Mouse (Mus musculus) heart, adult 8-10 months (tissue): ENCODE measurements around the gene Rusc2. TPM values are rescaled to one million over a fixed set of nuclear protein-coding genes. Genes with fewer than 3 reads are reported as not detected.

Experiments
- DNase-seq: peaks from one replicate; pipeline ENCODE4 v3.0.0; 2022; ENCODE audit warnings: low spot score
- total RNA-seq, 4 experiments: library from RNA; stranded (reverse); gene quantifications; 2 replicates each; pipeline ENCODE4 v1.2.4; 2022

Gene Rusc2
- 10 to 100 TPM; 47.4 to 58.6 (median 48.9) TPM for total RNA-seq

GRCm38 (mm10) chr4:43381408-43382154, at the start of gene Rusc2:
Gene Rusc2 (plus strand): TSS chr4:43381979.
- DNase-seq = peak; percentile 87

DNA sequence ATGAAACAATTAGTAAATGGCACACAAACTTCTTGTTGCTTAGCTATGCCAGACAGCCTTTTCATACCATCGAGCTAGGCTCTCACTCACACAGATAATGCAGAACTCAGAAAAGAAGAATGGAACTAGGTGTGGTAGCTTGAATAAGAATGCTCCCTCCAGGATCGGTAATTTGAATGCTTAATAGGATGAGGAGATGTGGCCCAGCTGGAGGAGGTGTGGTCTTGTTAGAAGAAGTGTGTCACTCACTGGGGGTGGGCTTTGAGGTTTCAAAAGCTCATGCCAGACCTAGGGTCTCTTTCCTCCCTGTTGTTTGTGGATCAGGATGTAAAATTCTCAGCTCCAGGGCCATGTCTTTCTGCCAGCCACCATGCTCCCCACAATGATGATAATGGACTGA, 47.0 kb upstream of the Rusc2 start:
- DNase-seq = no peak

DNA sequence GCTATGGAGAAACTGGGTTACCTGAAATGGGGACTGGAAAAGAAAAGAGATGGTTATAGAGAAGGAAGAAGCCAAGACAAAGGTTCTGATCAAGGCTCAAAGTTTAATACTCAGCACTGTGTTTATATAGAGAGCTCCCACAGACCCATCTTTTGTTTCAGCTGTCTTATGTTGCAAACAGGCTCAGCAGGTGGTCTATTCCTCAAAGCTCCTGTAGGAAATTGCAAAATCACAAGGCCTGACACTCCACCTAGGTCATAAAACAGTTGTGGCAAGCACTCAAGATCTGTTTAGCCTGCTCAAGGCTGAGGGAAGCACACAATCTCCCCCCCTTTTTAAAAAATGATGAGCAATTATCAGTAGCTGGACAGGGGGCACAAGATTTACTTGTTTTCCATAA, 45.6 kb upstream of the Rusc2 start:
- no peak for DNase-seq

GRCm38 (mm10) chr4:43340096-43340804, 41.5 kb upstream of the Rusc2 start:
- DNase-seq = peak; percentile 77

DNA sequence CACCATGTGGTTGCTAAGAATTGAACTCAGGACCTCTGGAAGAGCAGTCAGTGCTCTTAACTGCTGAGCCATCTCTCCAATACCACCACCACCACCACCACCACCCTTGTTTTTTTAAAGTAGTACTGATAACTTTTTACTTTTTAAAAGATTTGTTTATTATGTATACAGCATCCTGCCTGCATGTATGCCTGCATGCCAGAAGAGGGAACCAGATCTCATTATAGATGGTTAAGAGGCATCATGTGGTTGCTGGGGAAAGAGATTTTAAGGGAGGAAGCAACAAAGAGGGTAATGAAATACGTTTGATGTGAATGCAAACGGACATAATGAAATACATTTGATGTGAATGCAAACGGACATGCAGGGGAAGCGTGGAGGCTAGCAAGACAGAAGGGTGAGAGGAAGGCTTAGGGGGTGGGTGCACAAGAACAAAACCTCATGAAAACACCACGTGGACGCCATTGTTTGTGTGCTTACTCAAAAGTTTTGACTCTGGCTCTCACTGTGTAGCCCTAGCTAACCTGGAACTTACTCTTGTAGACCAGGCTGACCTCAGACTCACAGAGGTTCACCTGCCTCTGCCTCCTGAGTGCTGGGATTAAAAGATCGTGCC, 40.4 kb upstream of the Rusc2 start:
- DNase-seq = no peak

- DNase-seq = no peak
These were observed 39.3 kb upstream of the Rusc2 start for GRCm38 (mm10) chr4:43342443-43342842.

DNA sequence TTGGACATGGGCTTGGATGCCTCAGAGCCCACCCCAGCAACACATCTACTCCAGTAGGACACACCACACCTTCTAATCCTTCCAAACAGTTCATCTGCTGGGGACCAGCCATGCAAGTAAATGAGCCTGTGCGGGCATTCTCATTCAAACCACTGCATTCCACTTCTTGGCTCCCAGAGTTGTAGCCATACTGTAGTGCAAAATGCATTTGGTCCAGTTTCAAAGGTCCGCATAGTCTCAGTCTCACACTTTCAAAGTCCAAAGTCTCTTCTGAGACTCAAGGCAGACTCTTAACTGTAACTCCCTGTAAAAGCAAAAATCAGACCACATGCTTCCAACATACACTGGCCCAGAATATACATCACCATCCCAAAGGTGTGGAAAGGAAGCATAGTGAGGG, 36.8 kb upstream of the Rusc2 start:
- DNase-seq = no peak

DNA sequence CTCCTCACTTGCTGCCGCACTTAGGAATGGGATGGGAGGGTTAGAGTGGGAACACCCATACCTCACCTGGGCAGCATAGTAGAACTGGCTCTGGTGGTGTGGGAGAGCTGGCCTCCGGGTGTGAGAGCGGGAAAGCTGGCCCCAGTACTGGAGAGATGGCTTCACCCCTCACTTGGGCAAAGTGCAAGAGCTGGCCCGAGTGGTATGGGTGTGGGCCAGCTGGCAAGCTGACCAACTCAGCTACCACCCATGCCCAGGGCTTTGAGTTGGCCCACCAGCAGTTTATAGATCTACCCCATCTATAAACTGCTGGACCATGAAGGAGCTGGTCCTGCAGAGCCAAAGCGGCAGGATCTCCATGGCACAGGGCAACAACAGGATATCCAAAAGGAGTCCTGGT, 32.6 kb upstream of the Rusc2 start:
- DNase-seq = no peak

- no peak for DNase-seq
These were observed 31.7 kb upstream of the Rusc2 start for GRCm38 (mm10) chr4:43350038-43350560.

DNA sequence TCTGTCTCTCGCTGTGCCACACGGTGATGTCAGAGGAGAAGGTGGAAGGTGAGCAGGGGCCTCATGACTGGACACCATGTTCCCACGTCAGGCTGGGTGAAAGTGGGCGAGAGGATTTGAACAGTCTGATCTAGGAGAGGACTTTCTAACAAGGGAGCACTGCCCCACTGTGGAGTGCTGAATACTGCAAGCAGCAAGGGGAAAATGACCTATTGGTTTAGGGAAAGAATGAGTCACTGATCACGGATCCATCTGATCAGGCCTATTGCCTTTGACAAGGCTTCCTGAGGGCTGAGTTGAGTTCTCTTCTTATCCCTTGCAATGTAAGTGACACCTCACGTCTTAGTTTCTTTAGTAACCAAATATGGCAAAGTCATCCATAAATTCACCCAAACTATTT, 28.1 kb upstream of the Rusc2 start:
- DNase-seq = no peak

DNA sequence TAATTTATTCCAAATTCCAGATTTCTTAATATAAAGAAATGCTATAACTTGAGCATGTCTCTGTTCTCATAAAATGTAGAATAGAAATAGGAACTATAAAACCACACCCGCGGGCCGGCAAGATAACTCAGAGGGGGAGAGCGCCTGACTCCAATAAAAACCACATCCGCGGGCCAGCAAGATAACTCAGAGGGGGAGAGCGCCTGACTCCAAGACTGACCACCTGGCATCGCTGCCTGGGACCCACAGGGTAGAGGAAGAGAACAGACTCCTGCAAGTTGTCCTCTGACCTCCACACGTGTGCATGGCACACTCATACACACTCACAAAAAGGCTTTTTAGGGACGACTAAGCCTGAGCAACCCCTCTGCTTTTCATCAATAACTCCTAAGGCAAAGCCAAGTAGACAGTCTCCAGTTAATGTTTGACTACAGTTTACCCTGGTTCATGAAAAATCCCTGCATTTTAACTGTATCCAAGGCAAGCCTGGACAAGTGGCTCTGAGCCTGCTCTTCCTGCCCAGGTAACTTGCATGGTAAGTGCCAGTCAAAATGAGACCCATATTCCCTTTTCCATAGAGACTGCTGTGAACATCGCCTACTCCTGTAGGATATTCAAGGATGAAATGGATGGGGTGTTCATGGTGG, 16.7 kb upstream of the Rusc2 start:
- no peak for DNase-seq

DNA sequence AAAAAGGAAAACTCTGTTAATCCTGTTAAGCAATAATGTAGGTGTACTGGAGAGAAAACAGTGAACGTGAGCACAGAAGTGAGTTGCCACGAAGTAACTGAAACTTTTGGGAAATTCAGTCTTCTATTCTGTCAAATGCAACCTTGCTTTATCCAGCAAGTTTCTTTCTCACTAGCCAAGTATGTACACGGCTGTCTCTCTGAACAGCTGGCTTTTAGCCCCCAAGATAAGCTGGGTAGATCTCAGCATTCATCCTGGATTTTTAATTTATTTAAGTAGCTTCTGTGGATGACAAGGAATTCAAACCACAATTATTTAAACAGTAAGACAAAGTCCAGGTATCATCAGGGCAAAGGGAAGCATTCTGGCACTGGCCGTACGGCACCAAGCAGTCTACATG, 14.5 kb upstream of the Rusc2 start:
- DNase-seq = no peak

GRCm38 (mm10) chr4:43367787-43368186, 14.0 kb upstream of the Rusc2 start:
- DNase-seq = no peak

GRCm38 (mm10) chr4:43371406-43371805, 10.4 kb upstream of the Rusc2 start:
- no peak for DNase-seq

DNA sequence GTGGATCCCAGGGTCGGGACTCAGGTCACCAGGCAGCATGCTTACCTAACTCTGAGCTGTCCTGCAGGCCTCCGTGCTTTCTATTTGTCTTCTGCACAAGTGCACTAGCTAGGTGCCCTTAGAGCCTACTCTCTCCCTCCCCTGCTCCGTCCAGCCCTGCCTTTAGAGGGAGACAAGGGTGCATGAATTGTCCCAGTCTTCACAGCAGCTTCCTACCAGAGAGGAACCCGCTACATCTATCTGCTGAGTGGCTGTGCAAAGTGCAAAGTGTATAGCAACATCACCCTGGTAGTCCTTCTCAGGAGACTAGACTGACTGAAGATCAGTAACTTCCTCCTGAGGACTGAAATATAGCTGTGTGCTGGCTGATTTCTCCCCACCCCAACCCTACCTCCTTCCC, 9.6 kb upstream of the Rusc2 start:
- DNase-seq = no peak

DNA sequence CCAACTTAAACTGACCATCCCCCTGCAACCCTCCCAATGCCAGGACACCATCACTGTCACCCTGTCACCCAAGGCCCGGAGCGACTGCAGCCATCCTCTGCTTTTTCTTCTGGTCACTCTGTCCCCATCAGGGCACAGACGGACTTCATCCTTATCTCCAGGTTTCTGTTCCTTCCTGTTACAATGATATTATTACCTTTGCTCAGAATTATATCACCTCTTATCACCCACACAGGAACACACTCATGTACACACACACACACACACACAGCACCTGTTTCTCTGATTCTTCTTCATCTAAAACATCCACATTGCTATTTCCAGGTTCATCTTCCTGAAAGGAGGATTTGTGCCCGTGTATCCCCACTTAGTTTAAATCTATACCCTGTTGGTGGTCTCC, 7.5 kb upstream of the Rusc2 start:
- no peak for DNase-seq

GRCm38 (mm10) chr4:43379601-43380000, 2.2 kb upstream of the Rusc2 start:
- DNase-seq = no peak

DNA sequence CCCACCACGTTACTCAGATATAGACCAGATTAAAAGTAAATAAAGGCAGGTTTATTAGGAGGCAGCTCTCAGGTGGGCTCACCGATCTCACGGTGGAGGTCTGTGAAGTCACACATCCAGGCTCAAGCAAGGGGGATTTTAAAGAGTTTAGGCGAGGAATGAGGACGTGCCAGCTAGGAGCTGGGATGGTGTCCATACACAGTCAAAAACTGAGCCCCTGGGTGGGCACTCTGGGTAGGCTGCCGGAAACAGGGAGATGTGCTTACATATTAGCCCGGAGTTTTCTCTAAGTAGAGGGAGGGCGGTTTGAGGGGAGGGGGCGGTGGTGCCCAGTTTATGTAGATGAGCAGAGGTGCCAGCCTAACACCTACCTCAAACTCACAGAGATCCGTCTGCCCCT, 828 bp upstream of the Rusc2 start:
- no peak for DNase-seq

GRCm38 (mm10) chr4:43382155-43383020, 609 bp downstream of the Rusc2 start:
- DNase-seq = no peak

DNA sequence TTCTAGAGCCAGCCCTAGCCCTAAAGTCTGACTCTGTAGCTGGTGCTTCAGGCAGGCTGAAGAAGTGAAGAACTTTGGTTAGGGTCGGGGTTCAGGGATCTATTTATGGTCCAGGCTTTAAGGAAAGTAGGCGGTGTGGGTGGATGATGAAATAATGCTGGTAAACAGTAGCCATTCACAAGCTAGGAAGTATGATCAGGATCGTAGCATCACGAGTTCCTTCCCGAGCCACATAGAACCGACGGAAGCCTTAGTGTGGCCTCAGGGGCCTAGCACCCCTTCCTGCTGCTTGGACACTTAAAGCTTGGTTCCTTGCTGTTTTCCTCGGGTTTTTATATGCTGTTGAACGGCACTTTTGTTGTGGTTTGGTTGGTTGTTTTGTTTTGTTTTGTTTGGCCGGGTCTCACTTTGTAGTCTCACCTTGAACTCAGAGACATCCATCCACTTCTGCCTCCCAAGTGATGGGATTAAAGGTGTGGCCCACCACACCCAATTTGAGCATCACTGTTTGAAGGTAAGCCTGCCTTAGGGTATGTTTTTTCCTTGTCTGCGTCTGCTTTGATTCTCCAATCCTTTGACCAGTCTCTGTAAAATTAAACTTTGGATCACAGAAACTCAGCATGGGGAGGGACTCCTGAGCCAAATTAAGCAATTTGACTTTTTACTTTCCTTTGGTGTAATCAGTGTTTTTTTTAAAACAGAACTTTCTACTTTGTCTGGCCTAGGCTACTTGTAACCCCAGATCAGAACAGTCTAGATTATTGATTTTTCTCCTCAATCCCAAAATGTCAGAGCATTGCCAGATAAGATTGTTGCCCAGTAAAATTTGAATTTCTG, 1.7 kb downstream of the Rusc2 start:
- no peak for DNase-seq
